Mouse (Mus musculus) stomach, postnatal 0 days (tissue): ENCODE results near the gene Enox1. TPM values are rescaled to one million over a fixed set of nuclear protein-coding genes. Genes with fewer than 3 reads are reported as not detected.

ENCODE experiments used
- ATAC-seq: fragments of 200-750 bp; cut with Nextera tagmentation; 2 replicates; pipeline ENCODE4 v1.8.0; 2017; ENCODE audit not compliant: low FRiP score, low TSS enrichment
- DNase-seq: peaks from one replicate; pipeline ENCODE4 v3.0.0-alpha.2; 2016; ENCODE audit warnings: low spot score
- H3K27ac ChIP-seq: fragments of 300-500 bp; sonication (generic); replicated peaks from 2 replicates; pipeline ENCODE4 v1.5.1; 2014; ENCODE audit warnings: mild to moderate bottlenecking, control low read depth
- H3K27me3 ChIP-seq: fragments of 300-500 bp; sonication (generic); 2 replicates; pipeline ENCODE4 v1.6.1; 2014; ENCODE audit warnings: low read length; ENCODE audit not compliant: control insufficient read depth, insufficient read depth
- H3K36me3 ChIP-seq: fragments of 300-500 bp; sonication (generic); 2 replicates; pipeline ENCODE4 v1.6.1; 2014; ENCODE audit warnings: low read length, mixed read lengths; ENCODE audit not compliant: control insufficient read depth, insufficient read depth
- H3K4me1 ChIP-seq: fragments of 300-500 bp; sonication (generic); replicated peaks from 2 replicates; pipeline ENCODE4 v1.6.1; 2014; ENCODE audit warnings: antibody characterized with exemption; ENCODE audit not compliant: control insufficient read depth, insufficient read depth
- H3K4me2 ChIP-seq: fragments of 300-500 bp; sonication (generic); replicated peaks from 2 replicates; pipeline ENCODE4 v1.6.1; 2014; ENCODE audit warnings: low read depth, mild to moderate bottlenecking, control low read depth, moderate library complexity
- H3K4me3 ChIP-seq: fragments of 300-500 bp; sonication (generic); 2 replicates; pipeline ENCODE4 v1.5.1; 2014; ENCODE audit warnings: low read depth, low read length, control low read depth
- H3K9ac ChIP-seq: fragments of 300-500 bp; sonication (generic); 2 replicates; pipeline ENCODE4 v1.6.1; 2014; ENCODE audit warnings: mild to moderate bottlenecking, low read length, control low read depth, mixed read lengths
- H3K9me3 ChIP-seq: fragments of 300-500 bp; sonication (generic); 2 replicates; pipeline ENCODE4 v1.6.1; 2016; ENCODE audit warnings: low read length; ENCODE audit not compliant: control insufficient read depth
- CTCF ChIP-seq: IDR thresholded peaks from 2 replicates; pipeline ENCODE4 v1.5.1; 2016; ENCODE audit warnings: antibody characterized with exemption, low read depth, mild to moderate bottlenecking, moderate library complexity
- EP300 ChIP-seq: optimal IDR thresholded peaks from 2 replicates; pipeline ENCODE3; 2016; ENCODE audit warnings: antibody characterized with exemption
- WGBS: fragments of 180-500 bp; shearing (Covaris S2); extraction: QIAGEN DNeasy Blood & Tissue Kit; methylation state at CpG from one replicate; pipeline ENCODE4 v1.1.7; 2014; 5-methylcytosine and 5-hydroxymethylcytosine counted together
- polyA plus RNA-seq: library from polyadenylated mRNA; unstranded; fragments of >200 nt; fragmentation: Nextera tagmentation; extraction: Ambion mirVana; gene quantifications from 2 replicates; pipeline ENCODE4 v1.2.1, GENCODE M21; 2015

The Enox1 gene
- polyA plus RNA-seq, 1 experiment from 2014 or later = 2.5 TPM

- WGBS = 83% methylated on average over 7 of the region's 7 CpGs
- Histone ChIP-seq H3K27ac (no peak overlapping the region), H3K4me2 (no peak overlapping the region)
Observed at GRCm38 (mm10) chr14:77180241-77180640, 23.7 kb downstream of the Enox1 start.

GRCm38 (mm10) chr14:77180753-77181374, 24.3 kb downstream of the Enox1 start:
- 49% methylated on average over 13 of the region's 13 CpGs for WGBS
- Histone ChIP-seq H3K27me3 (no peaks in the 10 kb centered on the region), H3K9ac (no peak overlapping the region), H3K4me2 (no peak overlapping the region), H3K36me3 (no peaks in the 10 kb centered on the region), H3K4me1 (no peaks in the 10 kb centered on the region), H3K4me3 (no peak overlapping the region), H3K9me3 (no peaks in the 10 kb centered on the region), H3K27ac (no peak overlapping the region)
- DNase-seq (peak; percentile 20), ATAC-seq (no peak)
- TF ChIP-seq CTCF = no peak
- TF ChIP-seq EP300 = no peak

More at GRCm38 (mm10) chr14:77180241-77180640, 23.7 kb downstream of the Enox1 start:
- Histone ChIP-seq H3K9me3 (no peaks in the 10 kb centered on the region), H3K9ac (no peak overlapping the region), H3K27me3 (no peaks in the 10 kb centered on the region), H3K36me3 (no peaks in the 10 kb centered on the region), H3K4me1 (no peaks in the 10 kb centered on the region), H3K4me3 (no peak overlapping the region)
- no peak for DNase-seq
- TF ChIP-seq EP300 (no peak), CTCF (no peak)
- ATAC-seq = no peak

- Histone ChIP-seq H3K36me3 (no peaks in the 10 kb centered on the region), H3K9me3 (no peaks in the 10 kb centered on the region), H3K4me2 (no peak overlapping the region), H3K4me3 (no peak overlapping the region), H3K9ac (no peak overlapping the region), H3K27ac (no peak overlapping the region), H3K4me1 (no peaks in the 10 kb centered on the region), H3K27me3 (no peaks in the 10 kb centered on the region)
- 94% methylated on average over 5 of the region's 5 CpGs for WGBS
- TF ChIP-seq CTCF = no peak
- TF ChIP-seq EP300 = no peak
- no peak for ATAC-seq
- DNase-seq = no peak
Observed at GRCm38 (mm10) chr14:77183491-77183890, 26.9 kb downstream of the Enox1 start.

- Histone ChIP-seq H3K9me3 (no peaks in the 10 kb centered on the region), H3K4me3 (no peak overlapping the region), H3K27ac (no peak overlapping the region), H3K36me3 (no peaks in the 10 kb centered on the region), H3K27me3 (no peaks in the 10 kb centered on the region), H3K9ac (no peak overlapping the region), H3K4me1 (no peaks in the 10 kb centered on the region), H3K4me2 (no peak overlapping the region)
- 81% methylated on average over 2 of the region's 2 CpGs for WGBS
- no peak for TF ChIP-seq EP300
- no peak for TF ChIP-seq CTCF
- ATAC-seq (no peak), DNase-seq (no peak)
Observed at GRCm38 (mm10) chr14:77190158-77190557, 33.6 kb downstream of the Enox1 start.

- DNase-seq (no peak), ATAC-seq (no peak)
- H3K27ac ChIP-seq = no peak overlapping the region
- 35% methylated on average over 18 of the region's 18 CpGs for WGBS
- no peak overlapping the region for H3K4me2 ChIP-seq
- H3K36me3 ChIP-seq = no peaks in the 10 kb centered on the region
- H3K4me1 ChIP-seq = no peaks in the 10 kb centered on the region
- no peak overlapping the region for H3K9ac ChIP-seq
- H3K4me3 ChIP-seq = no peak overlapping the region
- TF ChIP-seq CTCF (no peak), EP300 (no peak)
- H3K27me3 ChIP-seq = no peaks in the 10 kb centered on the region
- no peaks in the 10 kb centered on the region for H3K9me3 ChIP-seq
Observed at GRCm38 (mm10) chr14:77195314-77196020, 38.9 kb downstream of the Enox1 start.

GRCm38 (mm10) chr14:77196246-77196645, 39.7 kb downstream of the Enox1 start:
- Histone ChIP-seq H3K27ac (no peak overlapping the region), H3K4me2 (no peak overlapping the region), H3K4me1 (no peaks in the 10 kb centered on the region), H3K9ac (no peak overlapping the region), H3K9me3 (no peaks in the 10 kb centered on the region), H3K36me3 (no peaks in the 10 kb centered on the region), H3K4me3 (no peak overlapping the region), H3K27me3 (no peaks in the 10 kb centered on the region)
- TF ChIP-seq EP300 (no peak), CTCF (no peak)
- no peak for DNase-seq
- 78% methylated on average over 3 of the region's 3 CpGs for WGBS
- no peak for ATAC-seq
